Mouse (Mus musculus) cerebellum, adult 2 months (tissue): ENCODE measurements around the gene Filip1l.

Source experiments
- CTCF ChIP-seq: fragments of 200-500 bp; IDR thresholded peaks from 2 replicates; pipeline ENCODE4 v1.5.1; 2011; ENCODE audit warnings: low read depth, mild to moderate bottlenecking, control low read depth, low read length, moderate library complexity, borderline replicate concordance; ENCODE audit not compliant: insufficient read depth
- POLR2A ChIP-seq: fragments of 200-500 bp; IDR thresholded peaks from 2 replicates; pipeline ENCODE4 v1.6.1; 2011; ENCODE audit warnings: low read length, control low read depth, borderline replicate concordance; ENCODE audit not compliant: insufficient read depth

DNA sequence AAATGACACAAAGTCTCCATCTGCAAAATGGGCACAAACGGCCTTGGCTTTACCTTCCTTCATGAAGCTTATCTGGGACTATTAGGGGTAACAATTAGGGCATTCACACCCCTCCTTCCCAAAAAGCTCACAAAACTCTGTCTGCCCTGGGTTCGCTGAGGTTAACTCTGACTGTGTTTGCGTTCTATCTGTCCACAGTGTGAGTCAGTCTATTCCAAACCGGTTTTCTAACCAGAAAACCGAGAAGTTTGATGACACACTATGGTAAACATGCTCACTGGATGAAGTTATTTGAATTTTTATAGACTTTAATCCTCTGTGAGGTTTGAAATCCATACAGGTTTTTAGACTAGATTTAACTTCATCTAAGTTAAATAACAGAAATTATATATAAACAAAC is 172.2 kb downstream of the Filip1l start:
- TF ChIP-seq CTCF (no peak), POLR2A (no peak)
